Mouse (Mus musculus) spleen, adult 2 months (tissue): Measurements from ENCODE around the gene Tnrc6b.

ENCODE experiments used
- CTCF ChIP-seq: fragments of 200-500 bp; IDR thresholded peaks from 2 replicates; pipeline ENCODE4 v1.5.1; 2011; ENCODE audit warnings: mild to moderate bottlenecking, inconsistent platforms; ENCODE audit not compliant: insufficient read depth, insufficient read length, insufficient replicate concordance; ENCODE audit errors: extremely low read depth
- POLR2A ChIP-seq: fragments of 200-500 bp; IDR thresholded peaks from 2 replicates; pipeline ENCODE4 v1.6.1; 2011; ENCODE audit warnings: low read depth, low read length, inconsistent platforms

- TF ChIP-seq POLR2A (no peak), CTCF (no peak)
These were observed 228.3 kb downstream of the Tnrc6b start for GRCm38 (mm10) chr15:80939401-80939800.
